Mouse (Mus musculus) heart, embryonic 13.5 days (tissue): ENCODE data around the gene Gm9887. TPM values are rescaled to one million over a fixed set of nuclear protein-coding genes. Genes with fewer than 3 reads are reported as not detected.
"Not testable (repeated sequence)": the region's sequence is repeated elsewhere in the genome, so short reads cannot be mapped to it uniquely, and the experiment has no call there.

Experiments used
- ATAC-seq: fragments of 200-750 bp; cut with Nextera tagmentation; 2 replicates; pipeline ENCODE4 v1.8.0; 2017; ENCODE audit warnings: moderate TSS enrichment; ENCODE audit not compliant: insufficient number of reproducible peaks, low FRiP score, low TSS enrichment; ENCODE audit errors: extremely low read depth
- H3K27ac ChIP-seq: fragments of 300-500 bp; sonication (generic); replicated peaks from 2 replicates; pipeline ENCODE4 v1.5.1; 2015; ENCODE audit warnings: moderate library complexity, mild to moderate bottlenecking, inconsistent platforms
- H3K27me3 ChIP-seq: fragments of 300-500 bp; sonication (generic); replicated peaks from 2 replicates; pipeline ENCODE4 v1.6.1; 2015; ENCODE audit warnings: mild to moderate bottlenecking, inconsistent platforms
- H3K36me3 ChIP-seq: fragments of 300-500 bp; sonication (generic); 2 replicates; pipeline ENCODE4 v1.6.1; 2015; ENCODE audit warnings: mild to moderate bottlenecking, inconsistent platforms
- H3K4me1 ChIP-seq: fragments of 300-500 bp; sonication (generic); 2 replicates; pipeline ENCODE4 v1.6.1; 2015; ENCODE audit warnings: inconsistent platforms
- H3K4me2 ChIP-seq: fragments of 300-500 bp; sonication (generic); 2 replicates; pipeline ENCODE4 v1.6.1; 2015; ENCODE audit warnings: inconsistent platforms, mild to moderate bottlenecking, moderate library complexity
- H3K4me3 ChIP-seq: fragments of 300-500 bp; sonication (generic); 2 replicates; pipeline ENCODE4 v1.5.1; 2015; ENCODE audit warnings: moderate library complexity, mild to moderate bottlenecking, inconsistent platforms
- H3K9ac ChIP-seq: fragments of 300-500 bp; sonication (generic); 2 replicates; pipeline ENCODE4 v1.6.1; 2015; ENCODE audit warnings: inconsistent platforms, mild to moderate bottlenecking, moderate library complexity
- H3K9me3 ChIP-seq: fragments of 300-500 bp; sonication (generic); 2 replicates; pipeline ENCODE4 v1.6.1; 2016; ENCODE audit warnings: inconsistent platforms
- WGBS: fragments of 180-500 bp; shearing (Covaris S2); methylation state at CpG from one replicate; pipeline ENCODE4 v1.1.7; 2015; ENCODE audit warnings: mixed read lengths; 5-methylcytosine and 5-hydroxymethylcytosine counted together
- polyA plus RNA-seq: library from polyadenylated mRNA; unstranded; fragments of >200 nt; fragmentation: Nextera tagmentation; extraction: Ambion mirVana; gene quantifications from 2 replicates; pipeline ENCODE4 v1.2.1, GENCODE M21; 2015

The Gm9887 gene
- polyA plus RNA-seq, 1 experiment from 2014 or later, result 0.94 TPM

DNA sequence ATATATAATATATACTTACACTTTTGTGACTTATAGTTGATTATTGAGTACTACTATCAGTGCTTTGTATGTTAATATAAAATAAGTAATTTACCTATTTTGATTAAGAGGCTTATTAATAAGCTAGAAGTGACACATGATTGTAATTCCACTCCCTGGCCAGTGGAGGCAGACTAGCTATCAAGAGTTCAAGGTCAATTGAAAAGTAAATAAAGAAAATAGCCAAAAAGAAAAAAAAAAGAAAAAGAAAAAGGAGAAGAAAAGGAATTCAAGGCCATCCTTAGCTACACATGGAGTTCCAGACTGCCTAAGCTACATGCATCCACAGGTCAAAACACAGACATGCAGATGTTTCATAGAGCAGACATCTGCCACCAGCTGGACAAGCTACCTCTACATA, 5.8 kb downstream of the Gm9887 start:
- ATAC-seq, result no peak
- no peaks in the 10 kb centered on the region for H3K9me3 ChIP-seq
- no peaks in the 10 kb centered on the region for H3K27me3 ChIP-seq
- no peaks in the 10 kb centered on the region for H3K36me3 ChIP-seq
- H3K9ac ChIP-seq, result no peak overlapping the region
- no peak overlapping the region for H3K27ac ChIP-seq
- no peak overlapping the region for H3K4me2 ChIP-seq
- H3K4me3 ChIP-seq, result no peak overlapping the region
- H3K4me1 ChIP-seq, result peaks cover 25% of the 10 kb centered on the region

DNA sequence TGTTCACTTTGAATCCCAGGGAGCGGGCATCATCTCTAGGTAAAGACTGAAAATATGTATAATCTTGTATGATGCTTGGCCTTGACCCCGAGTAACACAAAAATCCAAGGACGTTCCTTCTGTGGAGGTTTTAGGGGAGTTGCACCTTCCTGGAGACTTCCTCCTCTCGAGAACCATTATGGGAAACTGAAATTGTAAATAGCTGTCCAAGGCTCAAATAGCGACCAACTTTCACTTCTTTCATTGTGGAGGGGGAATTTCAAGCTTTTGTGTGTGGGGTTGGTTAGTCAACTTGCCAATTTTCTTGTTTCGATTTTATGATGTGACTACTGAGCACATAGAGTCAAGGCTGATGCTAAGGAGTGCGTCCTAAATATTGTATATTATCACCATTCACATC, 6.5 kb downstream of the Gm9887 start:
- peaks cover 23% of the 10 kb centered on the region for H3K4me1 ChIP-seq
- no peak overlapping the region for H3K9ac ChIP-seq
- no peak for ATAC-seq
- no peaks in the 10 kb centered on the region for H3K27me3 ChIP-seq
- WGBS, result 75% methylated on average over 7 of the region's 7 CpGs
- no peaks in the 10 kb centered on the region for H3K36me3 ChIP-seq
- H3K4me3 ChIP-seq, result no peak overlapping the region
- no peak overlapping the region for H3K4me2 ChIP-seq
- H3K27ac ChIP-seq, result no peak overlapping the region
- no peaks in the 10 kb centered on the region for H3K9me3 ChIP-seq

DNA sequence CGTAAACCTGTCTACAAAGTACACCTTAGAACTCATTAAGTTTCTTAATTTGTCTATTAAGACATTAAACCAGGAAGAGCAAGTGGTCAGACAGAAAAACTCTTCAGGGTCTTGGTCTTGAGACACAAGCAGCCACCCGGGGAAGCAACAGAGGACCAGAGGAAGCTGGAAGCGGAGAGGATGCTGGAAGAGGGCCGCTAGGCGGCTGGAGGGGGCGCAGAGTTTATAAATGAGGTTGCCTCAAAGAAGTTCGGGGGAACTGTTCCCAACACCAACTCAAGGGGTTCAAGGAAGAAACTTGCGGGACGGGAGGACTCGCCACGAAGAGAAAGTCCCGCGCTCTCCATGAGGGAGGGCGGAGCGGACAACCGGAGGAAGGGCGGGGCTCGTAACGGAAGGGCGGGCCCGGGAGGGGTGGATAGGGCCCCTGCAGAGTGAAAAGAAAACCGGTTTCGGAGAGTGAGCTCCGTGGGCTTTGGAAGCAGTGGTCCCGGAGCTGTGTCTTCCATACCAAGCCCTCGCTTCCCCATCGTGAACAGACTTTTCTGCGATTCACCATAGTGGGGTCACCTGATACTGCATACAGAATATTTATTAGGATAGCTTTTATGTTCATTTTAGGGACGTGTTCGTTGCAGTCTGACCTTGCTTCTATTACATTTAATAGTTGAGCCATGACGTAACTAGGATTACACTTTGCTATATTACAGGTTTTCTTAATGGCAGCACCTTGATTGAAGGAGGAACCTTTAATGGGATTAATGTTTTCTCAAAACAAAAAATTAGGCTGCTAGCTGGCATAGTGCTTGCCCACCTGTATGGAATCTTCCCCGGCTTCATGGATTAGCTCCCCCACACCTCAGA, 8.1 kb downstream of the Gm9887 start:
- ATAC-seq, result peak; percentile 49; the same call in 1 of the 2 replicates
- peak overlapping the region; percentile 82 for H3K9ac ChIP-seq
- H3K4me3 ChIP-seq, result peak overlapping the region; percentile 65
- no peaks in the 10 kb centered on the region for H3K36me3 ChIP-seq
- no peaks in the 10 kb centered on the region for H3K9me3 ChIP-seq
- H3K4me2 ChIP-seq, result peak overlapping the region; percentile 74
- H3K4me1 ChIP-seq, result peaks cover 20% of the 10 kb centered on the region
- H3K27me3 ChIP-seq, result no peaks in the 10 kb centered on the region
- peak overlapping the region; percentile 80 for H3K27ac ChIP-seq
- 4% methylated on average over 32 of the region's 32 CpGs for WGBS

DNA sequence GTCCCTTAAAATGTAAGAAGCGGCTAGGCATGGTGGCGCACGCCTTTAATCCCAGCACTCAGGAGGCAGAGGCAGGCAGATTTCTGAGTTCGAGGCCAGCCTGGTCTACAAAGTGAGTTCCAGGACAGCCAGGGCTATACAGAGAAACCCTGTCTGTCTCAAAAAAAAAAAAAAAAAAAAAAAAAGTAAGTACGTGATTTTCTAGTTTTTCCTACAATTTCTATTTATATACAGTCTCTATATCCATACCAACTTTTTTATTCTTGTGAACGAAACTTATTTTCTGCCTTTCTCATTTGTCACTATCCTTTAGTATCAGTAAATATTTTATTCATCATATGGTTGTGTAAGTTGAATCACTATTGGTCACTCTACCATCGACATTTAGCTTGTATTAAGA, 9.1 kb downstream of the Gm9887 start:
- ATAC-seq, H3K9me3 ChIP-seq, H3K27me3 ChIP-seq, H3K27ac ChIP-seq, H3K9ac ChIP-seq, H3K4me3 ChIP-seq, H3K4me2 ChIP-seq, H3K36me3 ChIP-seq: not testable (repeated sequence)
- H3K4me1 ChIP-seq, result peaks cover 20% of the 10 kb centered on the region
- 94% methylated on average over 7 of the region's 7 CpGs for WGBS

DNA sequence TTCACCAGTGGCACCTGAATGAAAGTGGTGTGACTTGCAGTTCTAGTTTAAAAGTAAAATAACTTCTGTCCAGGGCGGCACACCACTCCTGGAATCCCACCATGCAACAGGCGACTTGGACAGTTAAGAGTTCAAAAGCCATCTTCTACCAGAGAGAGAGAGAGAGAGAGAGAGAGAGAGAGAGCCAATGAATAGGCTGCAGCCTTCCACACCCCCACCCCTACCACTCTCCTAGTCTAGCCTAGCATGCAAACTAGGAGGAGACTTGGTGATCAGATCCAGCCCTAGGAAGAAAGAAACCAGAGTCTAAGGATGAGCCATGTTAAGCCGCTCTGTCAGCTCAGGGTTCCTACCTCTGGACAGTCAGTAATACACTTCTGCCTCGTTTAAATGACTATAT, 9.9 kb downstream of the Gm9887 start:
- no peaks in the 10 kb centered on the region for H3K9me3 ChIP-seq
- H3K4me1 ChIP-seq, result peaks cover 20% of the 10 kb centered on the region
- H3K4me3 ChIP-seq, result peak overlapping the region; percentile 57
- no peaks in the 10 kb centered on the region for H3K27me3 ChIP-seq
- peak overlapping the region; percentile 80 for H3K4me2 ChIP-seq
- ATAC-seq, result no peak
- H3K36me3 ChIP-seq, result no peaks in the 10 kb centered on the region
- WGBS, result 34% methylated on average over 4 of the region's 4 CpGs
- H3K27ac ChIP-seq, result peak overlapping the region; percentile 92
- H3K9ac ChIP-seq, result peak overlapping the region; percentile 85

DNA sequence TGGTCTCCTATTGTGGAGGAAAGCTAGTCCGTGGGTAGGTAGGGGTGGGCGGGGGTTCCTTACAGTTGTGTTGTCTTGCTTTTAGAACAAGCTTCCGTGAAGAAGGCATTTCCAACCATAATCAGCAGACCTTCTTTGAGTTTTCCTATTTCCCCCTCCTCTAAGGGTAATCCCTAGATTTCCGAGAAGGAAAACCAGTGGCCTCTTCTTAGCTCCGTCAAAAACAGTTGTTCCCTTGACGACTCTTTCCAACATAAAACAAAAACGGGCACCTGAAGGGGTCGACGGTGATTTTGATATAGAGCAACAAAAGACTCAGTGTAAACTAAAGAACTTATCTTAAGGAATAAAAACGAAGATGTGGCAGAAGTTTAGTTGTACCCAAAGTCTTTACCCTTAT, 10.3 kb downstream of the Gm9887 start:
- no peak for ATAC-seq
- 3% methylated on average over 10 of the region's 10 CpGs for WGBS

DNA sequence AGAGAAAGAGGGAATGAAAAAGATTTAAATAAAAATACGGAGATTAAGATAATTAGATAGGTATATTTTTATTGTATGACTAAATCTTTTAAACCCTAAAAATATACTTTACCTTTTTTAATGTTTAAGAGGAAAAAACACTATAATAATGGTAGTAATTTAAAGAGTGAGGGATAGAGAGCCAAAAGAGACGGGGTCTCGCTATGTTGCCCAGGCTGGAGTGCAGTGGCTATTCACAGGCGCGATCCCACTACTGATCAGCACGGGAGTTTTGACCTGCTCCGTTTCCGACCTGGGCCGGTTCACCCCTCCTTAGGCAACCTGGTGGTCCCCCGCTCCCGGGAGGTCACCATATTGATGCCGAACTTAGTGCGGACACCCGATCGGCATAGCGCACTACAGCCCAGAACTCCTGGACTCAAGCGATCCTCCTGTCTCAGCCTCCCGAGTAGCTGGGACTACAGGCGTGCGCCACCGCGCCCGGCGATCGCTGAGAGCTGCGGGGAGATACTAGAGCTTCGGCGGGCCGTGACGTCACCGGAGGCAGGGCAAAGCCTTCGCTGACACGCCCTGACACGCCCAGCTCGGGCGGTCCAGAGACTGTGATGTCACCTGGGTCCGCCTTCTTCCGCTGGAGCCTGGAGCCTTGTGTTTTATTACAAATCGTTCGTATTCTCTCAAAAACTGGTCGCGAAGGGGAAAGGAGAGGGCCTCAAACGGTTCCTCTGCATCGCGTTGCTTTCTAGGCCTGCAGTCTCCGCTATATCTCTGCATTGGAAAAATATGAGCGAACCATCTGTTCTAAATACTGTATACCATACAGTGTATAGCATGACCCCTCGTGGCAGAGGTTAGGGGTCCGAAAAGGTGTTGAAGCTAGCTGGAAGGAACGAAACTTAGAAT, 11.0 kb downstream of the Gm9887 start:
- peak; percentile 91 for ATAC-seq
- Histone ChIP-seq H3K9ac (peak overlapping the region; percentile 85), H3K27ac (peak overlapping the region; percentile 92), H3K4me3 (peak overlapping the region; percentile 57), H3K4me1 (peaks cover 22% of the 10 kb centered on the region), H3K4me2 (peak overlapping the region; percentile 80)
- H3K36me3 ChIP-seq, H3K27me3 ChIP-seq, H3K9me3 ChIP-seq: not testable (repeated sequence)
- under 1% methylated on average over 41 of the region's 50 CpGs for WGBS

More for the DNA sequence above, 10.3 kb downstream of the Gm9887 start:
- no peaks in the 10 kb centered on the region for H3K9me3 ChIP-seq
- peak overlapping the region; percentile 92 for H3K27ac ChIP-seq
- peak overlapping the region; percentile 80 for H3K4me2 ChIP-seq
- peaks cover 20% of the 10 kb centered on the region for H3K4me1 ChIP-seq
- H3K9ac ChIP-seq, result peak overlapping the region; percentile 85
- no peaks in the 10 kb centered on the region for H3K36me3 ChIP-seq
- H3K4me3 ChIP-seq, result peak overlapping the region; percentile 57
- H3K27me3 ChIP-seq, result no peaks in the 10 kb centered on the region

DNA sequence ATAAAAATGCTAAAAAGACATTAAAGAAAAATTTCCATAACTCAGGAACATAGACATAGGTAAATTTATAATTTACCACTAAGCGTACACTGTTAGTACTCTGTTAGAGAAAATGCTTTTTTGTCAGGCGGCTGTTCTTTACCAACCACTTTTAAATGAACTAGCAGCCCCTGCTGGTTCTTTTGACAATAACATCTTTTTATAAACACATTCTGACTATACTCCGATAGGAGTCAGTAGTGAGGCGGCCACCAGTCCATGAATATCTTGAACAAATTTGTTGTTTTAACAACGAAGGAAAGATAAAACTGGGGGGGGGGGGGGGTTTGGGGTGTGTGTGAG, 11.6 kb downstream of the Gm9887 start:
- Histone ChIP-seq H3K36me3 (no peaks in the 10 kb centered on the region), H3K27me3 (no peaks in the 10 kb centered on the region), H3K27ac (no peak overlapping the region), H3K4me3 (no peak overlapping the region), H3K9me3 (no peaks in the 10 kb centered on the region), H3K9ac (no peak overlapping the region), H3K4me1 (peaks cover 26% of the 10 kb centered on the region), H3K4me2 (no peak overlapping the region)
- 20% methylated on average over 5 of the region's 5 CpGs for WGBS
- ATAC-seq, result no peak

DNA sequence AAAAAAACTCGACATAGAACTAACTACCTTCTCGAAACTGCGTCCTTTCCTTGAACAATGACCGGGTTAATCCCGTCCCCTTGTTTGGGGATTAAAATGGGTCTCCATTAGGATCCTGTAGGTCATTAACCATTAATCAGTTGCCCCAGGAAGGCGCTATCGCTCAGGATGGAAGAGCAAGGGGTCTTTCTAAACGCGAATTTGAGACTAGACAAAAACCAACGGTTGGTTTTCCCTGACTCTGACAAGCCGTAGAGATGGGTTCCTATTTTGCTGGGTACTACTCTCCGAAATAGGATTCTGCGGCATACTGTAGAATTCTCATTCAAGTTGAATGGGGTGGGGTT, 15.0 kb downstream of the Gm9887 start:
- no peak for ATAC-seq
- Histone ChIP-seq H3K4me1 (peaks cover 15% of the 10 kb centered on the region), H3K4me3 (peak overlapping the region; percentile 76), H3K36me3 (peaks cover 28% of the 10 kb centered on the region), H3K4me2 (peak overlapping the region; percentile 93), H3K9me3 (no peaks in the 10 kb centered on the region), H3K27ac (peak overlapping the region; percentile 67), H3K27me3 (no peaks in the 10 kb centered on the region), H3K9ac (peak overlapping the region; percentile 95)
- WGBS, result 5% methylated on average over 13 of the region's 13 CpGs

DNA sequence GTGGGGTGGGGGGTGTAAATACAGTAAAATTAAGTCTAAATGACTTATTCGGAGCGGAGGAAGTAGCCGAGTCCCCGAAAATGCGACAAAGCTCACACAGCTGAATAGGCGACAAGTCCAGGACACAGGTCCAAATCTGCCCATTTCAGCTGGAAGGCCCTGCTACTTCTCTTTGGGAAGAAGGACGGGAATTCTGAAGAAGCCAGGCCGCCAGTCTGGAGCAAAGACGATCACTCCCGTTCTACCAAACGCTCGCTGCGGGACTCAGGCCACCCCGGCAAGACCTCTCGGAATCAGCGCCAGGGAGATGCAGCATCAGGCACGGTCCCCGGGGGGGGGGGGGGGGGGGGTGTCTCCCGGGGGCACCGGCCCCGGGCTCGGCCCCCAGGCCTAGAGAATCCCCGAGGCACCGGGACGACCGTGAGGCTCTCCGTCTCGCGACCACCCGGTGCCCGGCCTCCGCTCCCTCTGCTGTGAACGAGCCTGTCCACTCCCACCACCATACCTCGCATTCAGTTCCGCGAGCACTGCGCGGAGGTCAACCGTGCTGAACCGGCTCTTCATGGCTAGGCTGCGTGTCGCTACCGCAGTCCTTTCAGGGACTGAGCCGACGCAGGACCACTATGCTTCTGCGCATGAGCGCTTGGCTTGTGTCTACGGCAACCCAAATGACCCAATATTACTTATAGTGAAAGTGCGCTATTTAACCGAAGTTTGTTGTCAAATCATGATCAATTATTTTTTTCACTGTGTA, 15.5 kb downstream of the Gm9887 start, which contains the start of gene Nemf:
TSS of gene Nemf (minus strand) at position 620 of the 754 bp plus-strand sequence.
- ATAC-seq, result peak; percentile 42; the same call in 1 of the 2 replicates
- WGBS, result under 1% methylated on average over 42 of the region's 50 CpGs
- H3K27ac ChIP-seq, result peak within 1 kb of the TSS; percentile 67

DNA sequence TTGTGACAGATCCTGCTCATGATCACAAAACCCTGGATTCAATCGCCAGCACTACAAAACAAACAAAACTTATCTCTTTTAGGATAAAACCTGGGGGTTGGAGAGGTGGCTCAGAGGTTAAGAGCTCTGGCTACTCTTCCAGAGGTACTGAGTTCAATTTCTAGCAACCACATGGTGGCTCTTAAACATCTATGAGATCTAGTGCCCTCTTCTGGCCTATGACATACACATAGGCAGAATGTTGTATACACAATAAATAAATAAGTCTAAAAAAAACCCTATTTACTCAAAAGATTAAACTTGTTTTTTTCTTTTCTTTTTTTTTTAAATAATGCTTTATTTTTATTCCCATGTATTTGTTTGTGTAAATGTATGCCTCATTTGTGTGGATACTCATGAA, 20.6 kb downstream of the Gm9887 start:
- 72% methylated on average over 1 of the region's 1 CpGs for WGBS
- peaks cover 78% of the 10 kb centered on the region for H3K36me3 ChIP-seq

More for the DNA sequence above, 15.5 kb downstream of the Gm9887 start, which contains the start of gene Nemf:
- Histone ChIP-seq H3K27me3 (no peaks in the 10 kb centered on the region), H3K36me3 (peaks cover 33% of the 10 kb centered on the region), H3K4me1 (peaks cover 10% of the 10 kb centered on the region), H3K9ac (peak within 1 kb of the TSS; percentile 95), H3K4me2 (peak within 1 kb of the TSS; percentile 93), H3K9me3 (no peaks in the 10 kb centered on the region), H3K4me3 (peak within 1 kb of the TSS; percentile 76)

More for the DNA sequence above, 20.6 kb downstream of the Gm9887 start:
- H3K27me3 ChIP-seq, result no peaks in the 10 kb centered on the region
- H3K27ac ChIP-seq, result no peak overlapping the region
- no peak overlapping the region for H3K4me2 ChIP-seq
- ATAC-seq, result no peak
- peaks cover 10% of the 10 kb centered on the region for H3K4me1 ChIP-seq
- no peak overlapping the region for H3K9ac ChIP-seq
- H3K9me3 ChIP-seq, result no peaks in the 10 kb centered on the region
- H3K4me3 ChIP-seq, result no peak overlapping the region
